ENCODE assay signal across 8 mouse cellular contexts in the genomic region with DNA sequence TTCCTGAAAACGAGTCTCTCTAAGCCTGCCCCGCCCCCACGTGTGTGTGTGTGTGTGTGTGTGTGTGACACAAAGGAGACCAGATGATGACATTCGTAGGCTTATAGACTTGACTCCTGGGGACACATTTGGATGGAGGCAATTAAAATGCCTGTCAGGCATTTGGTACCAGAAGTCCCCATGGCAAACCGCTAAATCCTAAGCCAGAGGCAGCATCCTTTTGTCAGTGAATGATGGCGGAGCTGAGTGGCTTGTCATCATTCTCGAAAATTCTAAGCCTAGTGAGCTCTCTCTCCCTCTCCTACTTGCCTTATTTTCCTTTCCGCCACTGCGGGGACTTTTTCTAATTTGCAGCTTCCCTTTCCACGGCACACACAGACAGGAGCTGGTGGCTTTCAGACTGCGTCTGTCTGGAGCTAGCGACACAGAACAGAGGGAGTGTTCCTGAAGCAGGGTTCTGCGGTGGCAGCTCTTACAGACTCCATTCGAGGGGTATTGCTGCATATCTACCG.
A peak's percentile ranks its signal among the peaks of the same experiment; 100 is the strongest.
DNase-seq lines count a peak whose midpoint lies in the region; ATAC-seq and TF ChIP-seq lines count a peak whose summit lies in the region.

No protein-coding gene starts in this region.

- peak; percentile 84 for ATAC-seq in neural tube, embryonic 14.5 days (ENCODE audit: low read depth)
- no peak for ATAC-seq in megakaryocyte progenitor cell, adult 5-6 weeks (replicated peaks; ENCODE audit: poor library complexity)

- peak; percentile 3 for DNase-seq in adrenal gland, postnatal 10 days
- DNase-seq in cerebellum, postnatal 10 days = peak; percentile 82 to 83
- peak; percentile 69 to 89 for DNase-seq in frontal cortex, adult 2 months (ENCODE audit: extremely low spot score in 1 of 2, low spot score in 1 of 2)
- DNase-seq in left cerebral cortex, adult 2 months (ENCODE audit: extremely low spot score in 1 of 2, low spot score in 2 of 2) = peak; percentile 73 to 75
- DNase-seq in heart, postnatal 14 days = no peak
- DNase-seq in thymus, postnatal 0 days (ENCODE audit: low spot score) = no peak

- H3K36me3 ChIP-seq in neural tube, embryonic 14.5 days (ENCODE audit: control insufficient read depth, insufficient read depth, low read length) = no peaks in the 10 kb centered on the region

- no peaks in the 10 kb centered on the region for H3K9me3 ChIP-seq in neural tube, embryonic 14.5 days (ENCODE audit: control insufficient read depth, low read length)

- H3K27ac ChIP-seq in left cerebral cortex, adult 2 months = peak overlapping the region; percentile 88
- peak overlapping the region; percentile 98 for H3K27ac ChIP-seq in neural tube, embryonic 14.5 days (ENCODE audit: low read depth, low read length)

- peak overlapping the region; percentile 78 for H3K9ac ChIP-seq in neural tube, embryonic 14.5 days (replicated peaks; ENCODE audit: low read depth, low read length)

- H3K27me3 ChIP-seq in neural tube, embryonic 14.5 days (ENCODE audit: control insufficient read depth, insufficient read depth, low read length) = no peaks in the 10 kb centered on the region

- peak overlapping the region; percentile 66 for H3K4me3 ChIP-seq in left cerebral cortex, adult 2 months
- peak overlapping the region; percentile 50 for H3K4me3 ChIP-seq in neural tube, embryonic 14.5 days (ENCODE audit: low read depth, low read length)

- H3K4me1 ChIP-seq in neural tube, embryonic 14.5 days (ENCODE audit: control insufficient read depth, insufficient read depth, low read length) = peaks cover 26% of the 10 kb centered on the region

- WGBS in neural tube, embryonic 14.5 days = 10% methylated on average over 15 of the region's 15 CpGs

- intact Hi-C loops in left cerebral cortex, adult 2 months (cut with DNase I) = loop anchor here (1.0 to 5.0 kb wide), 5 partner anchors 66 to 209 kb away; partner anchors contain the start of genes Map2 and Unc80
- intact Hi-C loops in heart, postnatal 14 days (cut with DNase I) = no loop called here

- H3K4me2 ChIP-seq in neural tube, embryonic 14.5 days (ENCODE audit: low read depth, low read length) = peak overlapping the region; percentile 48

- TF ChIP-seq CTCF in left cerebral cortex, adult 2 months (IDR thresholded peaks at IDR 0.05) = no peak

Comparison
In these comparisons a context has a peak if more than half of its experiments do, and no peak if none do; other contexts are left out.
1. DNase-seq: peak in adrenal gland, postnatal 10 days (single experiment), cerebellum, postnatal 10 days (2 of 2), frontal cortex, adult 2 months (2 of 2) and left cerebral cortex, adult 2 months (2 of 2); none in heart, postnatal 14 days (0 of 2) and thymus, postnatal 0 days (single experiment).